Mouse (Mus musculus): ENCODE measurements around the gene Olfr898.

Olfr898 gene

GRCm38 (mm10) chr9:38348111-38348510, at the start of gene Olfr898:
Gene Olfr898, plus strand, starts transcription at chr9:38348411.
- WGBS, result 98% methylated on average over 4 of the region's 4 CpGs

GRCm38 (mm10) chr9:38328760-38329159, 19.5 kb upstream of the Olfr898 start, which contains the start of gene Olfr25:
Gene Olfr25, plus strand, starts transcription at chr9:38329060.
- 44% methylated on average over 3 of the region's 3 CpGs for WGBS

GRCm38 (mm10) chr9:38366596-38366995, 18.4 kb downstream of the Olfr898 start, which contains the start of gene Olfr250:
Gene Olfr250, plus strand, starts transcription at chr9:38366896.
- 94% methylated on average over 2 of the region's 2 CpGs for WGBS

GRCm38 (mm10) chr9:38376786-38377185, 28.6 kb downstream of the Olfr898 start, which contains the start of gene Olfr251:
Gene Olfr251, plus strand, starts transcription at chr9:38377086.
- 63% methylated on average over 2 of the region's 2 CpGs for WGBS

- 78% methylated on average over 1 of the region's 1 CpGs for WGBS
Observed at GRCm38 (mm10) chr9:38401398-38401797, 53.2 kb downstream of the Olfr898 start, which contains the start of gene Olfr147. Gene Olfr147, plus strand, starts transcription at chr9:38401698.

Data from cerebral cortex, adult 2 months (tissue).